Mouse (Mus musculus): ENCODE results near the gene Aspdh. TPM values are rescaled to one million over a fixed set of nuclear protein-coding genes. Genes with fewer than 3 reads are reported as not detected.

Gene Aspdh
- total RNA-seq, 2 experiments from 2014 or later, result not detected

DNA sequence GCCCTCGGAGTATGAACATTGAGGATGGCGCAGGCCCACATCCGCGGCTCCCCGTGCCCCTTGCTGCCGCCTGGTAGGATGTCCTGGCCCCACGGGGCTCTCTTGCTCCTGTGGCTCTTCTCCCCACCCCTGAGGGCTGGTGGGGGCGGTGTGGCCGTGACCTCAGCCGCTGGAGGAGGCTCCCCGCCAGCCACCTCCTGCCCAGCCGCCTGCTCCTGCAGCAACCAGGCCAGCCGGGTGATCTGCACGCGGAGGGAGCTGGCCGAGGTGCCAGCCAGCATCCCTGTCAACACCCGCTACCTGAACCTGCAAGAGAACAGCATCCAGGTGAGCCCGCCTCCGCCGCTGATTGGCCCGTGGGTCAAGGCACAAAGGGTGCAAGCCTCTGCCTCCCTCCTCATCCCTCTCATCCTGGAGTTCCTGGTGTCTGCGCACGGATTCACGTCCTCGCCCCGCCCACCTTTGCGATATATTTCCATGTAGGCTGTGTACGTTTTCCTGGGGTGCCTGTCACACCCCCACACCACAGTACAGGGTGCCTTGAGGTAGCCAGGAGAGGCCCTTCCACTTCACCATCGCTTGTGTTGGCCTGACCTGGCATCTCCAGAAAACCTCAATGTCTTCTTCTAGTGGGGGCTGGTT is 20.2 kb upstream of the Aspdh start:
- no peak for DNase-seq
- intact Hi-C loops (cut with DNase I), result loop anchor here (5.0 kb wide), 1 partner anchor 127 kb away; the partner anchor contains the start of gene Napsa

DNA sequence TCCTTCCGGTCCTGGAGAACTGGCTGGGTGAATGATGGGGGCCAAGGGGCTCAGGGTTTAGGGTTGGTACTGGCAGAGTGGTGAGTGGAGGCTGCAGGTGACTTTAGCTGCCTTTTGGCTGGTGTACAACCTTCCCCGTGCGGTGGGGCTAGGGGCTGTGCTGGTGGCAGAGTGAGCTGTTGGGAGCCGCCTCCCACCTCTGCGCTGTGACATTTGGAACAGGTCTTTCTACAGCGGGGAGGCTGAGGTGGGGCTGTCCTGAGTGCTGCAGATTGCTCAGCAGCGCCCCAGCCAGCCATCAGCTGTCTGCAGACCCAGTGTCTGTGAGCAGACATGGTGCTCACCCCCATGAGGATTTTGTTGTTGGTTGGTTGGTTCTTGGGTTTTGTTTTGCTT is 19.7 kb upstream of the Aspdh start:
- intact Hi-C loops (cut with DNase I), result no loop called here

DNA sequence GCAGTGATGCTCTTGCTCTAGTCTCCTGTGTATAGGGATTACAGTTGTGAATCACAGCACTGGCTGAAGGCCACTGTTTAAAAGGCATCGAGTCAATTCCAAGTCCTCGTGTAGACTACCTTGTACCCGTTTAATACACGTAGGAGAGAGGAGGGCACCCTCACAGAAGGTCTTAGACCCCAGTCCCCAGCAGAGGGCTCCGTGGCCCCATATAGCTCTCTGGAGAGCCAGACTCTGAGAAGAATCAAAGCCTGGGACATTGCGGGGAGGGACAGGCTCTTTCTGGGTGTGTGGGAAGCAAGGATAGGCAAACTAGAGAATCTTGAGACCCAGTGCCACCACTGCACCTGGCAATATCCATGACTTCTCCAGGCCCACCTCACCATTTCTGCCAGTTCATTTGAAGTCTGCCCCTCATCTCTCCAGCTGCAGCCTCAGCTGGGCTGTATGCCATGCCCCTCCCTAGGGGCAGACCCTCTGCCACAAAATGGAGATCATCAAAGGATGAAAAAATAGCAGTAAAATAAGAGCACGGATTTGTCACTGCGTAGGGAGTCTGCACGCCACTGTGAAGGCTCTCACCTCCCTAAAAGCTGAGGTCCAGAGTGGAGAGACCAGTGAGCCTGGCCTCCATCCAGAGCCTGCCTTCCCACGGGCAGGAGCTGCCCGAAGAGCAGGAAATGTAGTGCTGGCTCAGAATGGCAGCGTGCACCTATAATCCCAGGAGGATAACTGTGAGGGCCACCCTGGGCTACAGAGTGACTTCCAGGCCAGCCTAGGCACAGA is 18.9 kb upstream of the Aspdh start:
- intact Hi-C loops (cut with DNase I), result no loop called here
- no peak for DNase-seq

More for the DNA sequence above, 19.7 kb upstream of the Aspdh start:
- no peak for DNase-seq

DNA sequence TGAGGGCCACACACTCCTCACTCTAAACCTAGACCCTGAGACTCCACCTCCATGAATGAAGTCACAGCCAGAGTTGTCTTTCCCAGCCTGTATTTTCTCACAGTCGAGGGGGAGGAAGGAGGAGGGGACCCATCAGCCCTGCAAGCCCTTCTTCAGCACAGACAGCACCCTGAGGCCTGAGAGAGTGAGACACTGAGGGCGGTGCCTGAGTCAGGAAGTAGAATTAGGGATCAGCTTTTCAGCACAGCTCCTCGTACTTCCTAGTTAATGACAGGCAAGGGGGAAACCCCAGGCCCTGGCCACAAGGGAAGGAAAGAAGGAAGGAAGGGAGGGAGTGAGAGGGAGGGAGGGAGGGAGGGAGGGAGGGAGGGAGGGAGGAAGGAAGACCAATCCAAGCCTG is 11.9 kb upstream of the Aspdh start:
- intact Hi-C loops (cut with DNase I), result no loop called here
- no peak for DNase-seq

- intact Hi-C loops (cut with DNase I), result no loop called here
- DNase-seq, result no peak
These were observed 8.9 kb upstream of the Aspdh start for GRCm38 (mm10) chr7:44456302-44456701.

DNA sequence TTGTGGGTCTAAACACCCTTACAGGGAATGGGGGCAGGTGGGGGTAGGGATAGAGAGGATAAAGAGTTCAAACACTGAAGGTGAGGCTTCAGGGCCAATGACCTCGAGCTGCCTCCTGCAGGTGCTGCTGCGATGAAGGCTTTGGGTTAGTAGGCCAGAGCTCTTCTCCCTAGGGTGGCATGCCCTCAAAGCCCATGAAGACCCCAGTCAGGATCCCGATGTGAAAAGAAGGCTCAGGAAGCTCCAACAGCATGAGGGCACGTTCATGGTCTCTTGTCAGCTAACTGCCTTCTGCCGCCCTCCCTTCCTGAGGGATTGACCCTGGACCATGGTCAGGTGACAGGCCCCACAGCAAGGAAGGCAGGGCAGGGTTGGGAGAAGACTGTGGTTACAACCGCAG is 5.1 kb upstream of the Aspdh start:
- intact Hi-C loops (cut with DNase I), result loop anchor here (5.0 kb wide), 1 partner anchor 83 kb away; no protein-coding TSS in a partner anchor
- no peak for DNase-seq

DNA sequence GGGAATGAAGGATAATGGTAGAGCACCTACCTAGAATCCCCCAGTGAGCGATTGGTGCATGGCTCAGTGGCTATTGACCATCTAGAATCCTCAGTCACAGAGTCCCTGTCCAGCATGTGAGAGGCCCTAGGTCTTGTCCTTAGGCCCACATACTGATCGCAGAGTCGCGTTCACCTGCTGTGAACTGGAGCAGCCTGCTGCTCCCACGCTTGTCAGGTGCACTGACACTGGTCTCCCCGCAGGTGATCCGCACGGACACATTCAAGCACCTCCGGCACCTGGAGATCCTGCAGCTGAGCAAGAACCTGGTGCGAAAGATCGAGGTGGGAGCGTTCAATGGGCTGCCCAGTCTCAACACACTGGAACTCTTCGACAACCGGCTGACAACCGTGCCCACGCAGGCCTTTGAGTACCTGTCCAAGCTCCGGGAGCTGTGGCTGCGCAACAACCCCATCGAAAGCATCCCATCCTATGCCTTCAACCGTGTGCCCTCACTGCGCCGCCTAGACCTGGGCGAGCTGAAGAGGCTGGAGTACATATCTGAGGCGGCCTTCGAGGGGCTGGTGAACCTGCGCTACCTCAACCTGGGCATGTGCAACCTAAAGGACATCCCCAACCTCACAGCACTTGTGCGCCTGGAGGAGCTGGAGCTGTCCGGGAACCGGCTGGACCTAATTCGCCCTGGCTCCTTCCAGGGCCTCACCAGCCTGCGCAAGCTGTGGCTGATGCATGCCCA is 4.3 kb upstream of the Aspdh start:
- intact Hi-C loops (cut with DNase I), result loop anchor here (5.0 kb wide), 1 partner anchor 84 kb away; no protein-coding TSS in a partner anchor

DNA sequence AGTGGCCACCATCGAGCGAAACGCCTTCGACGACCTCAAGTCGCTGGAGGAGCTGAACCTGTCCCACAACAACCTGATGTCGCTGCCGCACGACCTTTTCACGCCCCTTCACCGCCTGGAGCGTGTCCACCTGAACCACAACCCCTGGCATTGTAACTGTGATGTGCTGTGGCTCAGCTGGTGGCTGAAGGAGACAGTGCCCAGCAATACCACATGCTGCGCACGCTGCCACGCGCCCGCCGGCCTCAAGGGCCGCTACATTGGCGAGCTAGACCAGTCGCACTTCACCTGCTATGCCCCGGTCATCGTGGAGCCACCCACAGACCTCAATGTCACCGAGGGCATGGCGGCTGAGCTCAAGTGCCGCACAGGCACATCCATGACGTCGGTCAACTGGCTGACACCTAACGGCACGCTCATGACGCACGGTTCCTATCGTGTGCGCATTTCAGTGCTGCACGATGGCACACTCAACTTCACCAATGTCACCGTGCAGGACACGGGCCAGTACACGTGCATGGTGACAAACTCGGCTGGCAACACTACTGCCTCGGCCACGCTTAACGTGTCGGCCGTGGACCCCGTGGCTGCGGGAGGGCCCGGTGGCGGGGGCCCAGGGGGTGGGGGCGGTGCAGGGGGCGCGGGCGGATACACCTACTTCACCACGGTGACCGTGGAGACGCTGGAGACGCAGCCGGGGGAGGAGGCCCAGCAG is 3.5 kb upstream of the Aspdh start:
- DNase-seq, result no peak
- intact Hi-C loops (cut with DNase I), result loop anchor here (5.0 kb wide), 1 partner anchor 84 kb away; no protein-coding TSS in a partner anchor

More for the DNA sequence above, 4.3 kb upstream of the Aspdh start:
- DNase-seq, result no peak

GRCm38 (mm10) chr7:44462218-44463055 is 2.8 kb upstream of the Aspdh start:
- no peak for DNase-seq
- intact Hi-C loops (cut with DNase I), result loop anchor here (5.0 kb wide), 1 partner anchor 85 kb away; no protein-coding TSS in a partner anchor

GRCm38 (mm10) chr7:44463056-44463425 is 2.1 kb upstream of the Aspdh start:
- DNase-seq, result no peak
- intact Hi-C loops (cut with DNase I), result loop anchor here (5.0 kb wide), 1 partner anchor 86 kb away; no protein-coding TSS in a partner anchor

GRCm38 (mm10) chr7:44463556-44464225 is 1.5 kb upstream of the Aspdh start:
- intact Hi-C loops (cut with DNase I), result loop anchor here (5.0 kb wide), 1 partner anchor 86 kb away; no protein-coding TSS in a partner anchor
- DNase-seq, result no peak

- DNase-seq, result no peak
- intact Hi-C loops (cut with DNase I), result loop anchor here (5.0 kb wide), 1 partner anchor 87 kb away; no protein-coding TSS in a partner anchor
These were observed 680 bp upstream of the Aspdh start for GRCm38 (mm10) chr7:44464511-44464910.

DNA sequence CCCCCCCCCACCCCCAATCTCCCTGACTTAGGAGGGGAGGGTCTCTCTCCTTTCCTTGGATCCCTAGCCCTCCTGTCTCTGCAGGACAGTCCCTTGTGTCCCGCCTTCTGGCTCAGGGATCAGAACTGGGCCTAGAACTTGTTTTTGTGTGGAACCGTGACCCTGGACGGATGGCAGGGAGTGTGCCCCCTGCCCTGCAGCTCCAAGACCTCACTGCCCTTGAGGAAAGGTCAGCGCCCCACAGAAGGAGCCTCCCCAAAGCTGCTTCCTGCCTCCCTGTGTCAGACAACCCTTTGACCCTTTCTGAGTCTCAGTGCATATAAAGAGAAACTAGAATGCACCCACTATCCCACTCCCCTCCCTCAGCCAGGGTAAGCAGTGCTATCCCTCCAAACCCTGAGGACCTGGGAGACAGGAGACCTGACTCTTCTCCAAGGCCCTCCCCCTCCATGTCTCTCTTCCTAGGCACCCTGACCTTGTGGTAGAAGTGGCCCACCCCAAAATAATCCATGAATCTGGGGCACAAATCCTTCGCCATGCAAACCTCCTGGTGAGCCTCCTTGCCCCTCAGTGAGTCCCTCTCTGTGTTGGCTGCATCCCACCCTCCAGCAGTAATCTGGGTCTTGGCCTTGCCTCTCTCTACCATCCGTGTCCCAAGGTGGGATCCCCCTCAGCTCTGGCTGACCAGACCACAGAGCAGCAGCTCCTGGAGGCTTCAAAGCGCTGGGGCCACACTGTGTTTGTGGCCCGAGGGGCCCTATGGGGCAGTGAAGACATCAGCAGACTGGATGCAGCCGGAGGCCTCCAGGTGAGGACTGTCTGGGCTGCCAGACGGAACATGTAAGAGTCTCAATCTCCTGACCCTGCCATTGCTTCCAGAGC is 1.1 kb downstream of the Aspdh start:
- intact Hi-C loops (cut with DNase I), result no loop called here
- no peak for DNase-seq

DNA sequence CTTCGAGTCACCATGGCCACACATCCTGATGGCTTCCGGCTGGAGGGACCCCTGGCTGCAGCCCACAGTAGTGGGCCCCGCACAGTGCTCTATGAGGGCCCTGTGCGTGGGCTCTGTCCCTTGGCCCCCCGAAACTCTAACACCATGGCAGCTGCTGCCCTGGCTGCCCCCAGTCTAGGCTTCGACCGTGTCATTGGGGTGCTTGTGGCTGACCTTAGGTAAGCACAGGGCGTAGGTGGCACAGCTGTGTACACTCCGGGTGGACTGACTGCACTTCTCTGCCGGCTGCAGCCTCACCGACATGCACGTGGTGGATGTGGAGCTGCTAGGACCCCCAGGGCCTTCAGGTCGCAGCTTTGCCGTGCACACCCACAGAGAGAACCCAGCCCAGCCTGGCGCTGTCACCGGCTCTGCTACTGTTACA is 1.7 kb downstream of the Aspdh start:
- DNase-seq, result no peak
- intact Hi-C loops (cut with DNase I), result no loop called here

- intact Hi-C loops (cut with DNase I), result no loop called here
- DNase-seq, result peak; percentile 83 to 92
These were observed 2.7 kb downstream of the Aspdh start, which contains the start of gene Josd2 for GRCm38 (mm10) chr7:44467811-44468411. Gene Josd2, plus strand, starts transcription at chr7:44467980.

- DNase-seq, result no peak
- intact Hi-C loops (cut with DNase I), result no loop called here
These were observed 3.6 kb downstream of the Aspdh start for GRCm38 (mm10) chr7:44468644-44469285.
